Mouse (Mus musculus): Measurements from ENCODE around the gene Capn5. TPM values are rescaled to one million over a fixed set of nuclear protein-coding genes. Genes with fewer than 3 reads are reported as not detected.

The Capn5 gene
- polyA plus RNA-seq, 1 experiment: 21.4 TPM

DNA sequence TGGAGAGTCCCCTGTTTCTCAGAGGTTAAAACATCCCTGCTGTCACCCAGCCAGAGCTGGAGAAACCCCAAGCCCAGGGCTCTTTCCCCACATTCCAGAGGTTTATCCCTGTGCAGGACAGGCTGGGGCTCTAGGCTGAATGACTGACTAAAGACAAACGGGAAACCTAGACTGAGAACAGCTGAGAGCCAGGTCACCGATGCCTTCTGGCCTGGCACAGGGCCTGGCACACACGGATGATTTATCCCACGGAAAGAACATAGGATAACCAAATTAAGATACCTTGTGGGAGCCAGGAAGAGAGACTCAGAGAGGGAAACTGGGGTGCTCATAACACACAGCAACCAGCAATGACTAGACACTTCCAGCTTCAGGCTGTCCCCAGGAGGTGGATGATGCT, 68.3 kb downstream of the Capn5 start:
- Histone ChIP-seq H3K27ac (ENCODE audit: control insufficient read depth, insufficient read depth, low read length) (no peak overlapping the region), H3K4me1 (replicated peaks; ENCODE audit: control insufficient read depth, insufficient read depth, low read length) (peaks cover 21% of the 10 kb centered on the region), H3K27me3 (ENCODE audit: control insufficient read depth, insufficient read depth, low read length) (no peaks in the 10 kb centered on the region; the same call in 1 of the 2 replicates), H3K4me3 (ENCODE audit: control insufficient read depth, insufficient read depth, low read length) (no peak overlapping the region), H3K36me3 (ENCODE audit: control insufficient read depth, insufficient read depth, low read length) (no peaks in the 10 kb centered on the region)
- no peak for TF ChIP-seq CTCF (IDR thresholded peaks at IDR 0.05; ENCODE audit: borderline replicate concordance, control insufficient read depth, extremely low read depth, insufficient read depth, low read length, poor library complexity)
- no peak for TF ChIP-seq POLR2A (IDR thresholded peaks at IDR 0.05; ENCODE audit: control insufficient read depth, extremely low read depth, insufficient read depth, low read length, poor library complexity)
- no peak for DNase-seq
- 93% methylated on average over 4 of the region's 4 CpGs for WGBS

- Histone ChIP-seq H3K4me1 (replicated peaks; ENCODE audit: control insufficient read depth, insufficient read depth, low read length) (peaks cover 21% of the 10 kb centered on the region), H3K27ac (ENCODE audit: control insufficient read depth, insufficient read depth, low read length) (no peak overlapping the region), H3K36me3 (ENCODE audit: control insufficient read depth, insufficient read depth, low read length) (no peaks in the 10 kb centered on the region), H3K4me3 (ENCODE audit: control insufficient read depth, insufficient read depth, low read length) (no peak overlapping the region), H3K27me3 (ENCODE audit: control insufficient read depth, insufficient read depth, low read length) (no peaks in the 10 kb centered on the region; the same call in 1 of the 2 replicates)
- 53% methylated on average over 16 of the region's 16 CpGs for WGBS
- TF ChIP-seq CTCF (IDR thresholded peaks at IDR 0.05; ENCODE audit: borderline replicate concordance, control insufficient read depth, extremely low read depth, insufficient read depth, low read length, poor library complexity): no peak
- no peak for TF ChIP-seq POLR2A (IDR thresholded peaks at IDR 0.05; ENCODE audit: control insufficient read depth, extremely low read depth, insufficient read depth, low read length, poor library complexity)
- peak; percentile 17 for DNase-seq
These were observed 69.2 kb downstream of the Capn5 start for GRCm38 (mm10) chr7:98108636-98109430.

DNA sequence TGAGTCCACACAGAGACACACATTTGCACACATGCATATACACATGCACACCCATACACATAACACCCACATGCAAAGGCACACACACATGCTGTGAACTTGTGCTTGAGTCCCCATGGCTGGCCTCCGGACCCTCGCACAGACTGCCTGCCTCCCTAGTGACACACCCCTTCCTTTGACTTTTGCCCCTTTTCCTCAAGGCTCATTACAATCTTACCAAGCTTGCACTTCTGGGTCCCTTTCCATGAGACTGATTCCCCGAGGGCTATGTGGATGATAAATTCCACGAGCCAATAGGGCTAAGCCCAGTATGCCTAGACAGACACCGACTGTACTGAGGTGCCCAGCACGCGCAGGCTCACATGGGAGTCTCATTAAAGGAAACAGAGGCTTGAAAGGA, 71.8 kb downstream of the Capn5 start:
- H3K27me3 ChIP-seq (ENCODE audit: control insufficient read depth, insufficient read depth, low read length): no peaks in the 10 kb centered on the region; the same call in 1 of the 2 replicates
- peaks cover 23% of the 10 kb centered on the region for H3K4me1 ChIP-seq (replicated peaks; ENCODE audit: control insufficient read depth, insufficient read depth, low read length)
- TF ChIP-seq POLR2A (IDR thresholded peaks at IDR 0.05; ENCODE audit: control insufficient read depth, extremely low read depth, insufficient read depth, low read length, poor library complexity): no peak
- no peak for TF ChIP-seq CTCF (IDR thresholded peaks at IDR 0.05; ENCODE audit: borderline replicate concordance, control insufficient read depth, extremely low read depth, insufficient read depth, low read length, poor library complexity)
- H3K36me3 ChIP-seq (ENCODE audit: control insufficient read depth, insufficient read depth, low read length): no peaks in the 10 kb centered on the region
- no peak overlapping the region for H3K27ac ChIP-seq (ENCODE audit: control insufficient read depth, insufficient read depth, low read length)
- H3K4me3 ChIP-seq (ENCODE audit: control insufficient read depth, insufficient read depth, low read length): no peak overlapping the region
- WGBS: 89% methylated on average over 7 of the region's 7 CpGs
- DNase-seq: no peak

GRCm38 (mm10) chr7:98104481-98105435, 73.3 kb downstream of the Capn5 start:
- no peak for TF ChIP-seq POLR2A (IDR thresholded peaks at IDR 0.05; ENCODE audit: control insufficient read depth, extremely low read depth, insufficient read depth, low read length, poor library complexity)
- no peak for TF ChIP-seq CTCF (IDR thresholded peaks at IDR 0.05; ENCODE audit: borderline replicate concordance, control insufficient read depth, extremely low read depth, insufficient read depth, low read length, poor library complexity)
- no peak overlapping the region for H3K4me3 ChIP-seq (ENCODE audit: control insufficient read depth, insufficient read depth, low read length)
- H3K27me3 ChIP-seq (ENCODE audit: control insufficient read depth, insufficient read depth, low read length): no peaks in the 10 kb centered on the region
- 88% methylated on average over 16 of the region's 16 CpGs for WGBS
- H3K36me3 ChIP-seq (ENCODE audit: control insufficient read depth, insufficient read depth, low read length): no peaks in the 10 kb centered on the region
- H3K4me1 ChIP-seq (replicated peaks; ENCODE audit: control insufficient read depth, insufficient read depth, low read length): peaks cover 23% of the 10 kb centered on the region
- no peak for DNase-seq
- no peak overlapping the region for H3K27ac ChIP-seq (ENCODE audit: control insufficient read depth, insufficient read depth, low read length)

GRCm38 (mm10) chr7:98103942-98104292, 74.2 kb downstream of the Capn5 start:
- no peaks in the 10 kb centered on the region for H3K27me3 ChIP-seq (ENCODE audit: control insufficient read depth, insufficient read depth, low read length)
- no peak overlapping the region for H3K27ac ChIP-seq (ENCODE audit: control insufficient read depth, insufficient read depth, low read length)

More at GRCm38 (mm10) chr7:98103942-98104292, 74.2 kb downstream of the Capn5 start:
- peaks cover 20% of the 10 kb centered on the region for H3K4me1 ChIP-seq (replicated peaks; ENCODE audit: control insufficient read depth, insufficient read depth, low read length)
- no peak for DNase-seq
- H3K36me3 ChIP-seq (ENCODE audit: control insufficient read depth, insufficient read depth, low read length): no peaks in the 10 kb centered on the region
- 92% methylated on average over 5 of the region's 5 CpGs for WGBS
- H3K4me3 ChIP-seq (ENCODE audit: control insufficient read depth, insufficient read depth, low read length): no peak overlapping the region
- no peak for TF ChIP-seq POLR2A (IDR thresholded peaks at IDR 0.05; ENCODE audit: control insufficient read depth, extremely low read depth, insufficient read depth, low read length, poor library complexity)
- TF ChIP-seq CTCF (IDR thresholded peaks at IDR 0.05; ENCODE audit: borderline replicate concordance, control insufficient read depth, extremely low read depth, insufficient read depth, low read length, poor library complexity): no peak
